Mouse (Mus musculus): ENCODE measurements at regions not wholly inside any gene's neighbourhood (a gene's known extent, or its start where the extent isn't known, plus 50 kb on each side); places are given as distances from the start of the nearest gene placed in this dataset.

GRCm38 (mm10) chr3:58318756-58319155 lies 95.8 kb upstream of the Tsc22d2 start:
- TF ChIP-seq CHD2 (IDR thresholded peaks at IDR 0.05; ENCODE audit: low read depth, low read length): no peak
- no peak for TF ChIP-seq ZNF384 (IDR thresholded peaks at IDR 0.05; ENCODE audit: low read depth, low read length)
- no peak for TF ChIP-seq MAFK (IDR thresholded peaks at IDR 0.05; ENCODE audit: insufficient read depth, low read depth, low read length)
- no peak for TF ChIP-seq HCFC1 (IDR thresholded peaks at IDR 0.05; ENCODE audit: borderline replicate concordance, insufficient read depth, low read length)
- no peak for TF ChIP-seq ZC3H11A (IDR thresholded peaks at IDR 0.05; ENCODE audit: borderline replicate concordance, low read depth, low read length)

Data from ES-E14 (cell line).